Mouse (Mus musculus): ENCODE results near the gene Lce1j. TPM values are rescaled to one million over a fixed set of nuclear protein-coding genes. Genes with fewer than 3 reads are reported as not detected.
"Not testable (repeated sequence)": the region's sequence is repeated elsewhere in the genome, so short reads cannot be mapped to it uniquely, and the experiment has no call there.

Gene Lce1j
- polyA plus RNA-seq (2017; shearing (Covaris generic)): not detected

DNA sequence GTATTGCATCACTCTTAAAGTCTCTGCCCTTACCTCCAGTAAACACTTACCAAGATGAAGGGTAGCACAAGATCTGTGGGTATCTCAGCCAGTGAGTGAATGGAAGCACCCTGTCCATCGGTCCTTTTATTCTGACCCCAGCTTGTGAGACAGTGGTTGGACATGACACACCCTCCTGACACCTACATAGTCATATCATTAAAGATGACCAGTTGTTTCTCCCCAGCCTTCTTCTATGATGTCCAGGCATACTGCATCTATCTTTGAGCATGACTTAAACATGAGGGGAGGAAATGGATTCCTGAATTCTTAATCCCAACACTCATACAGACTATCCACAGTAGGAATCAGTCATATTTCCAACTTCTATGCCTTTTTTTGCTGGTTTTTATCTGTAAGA, at the start of gene Lce1j:
Lce1j (minus strand) TSS at position 101 of the 400 bp plus-strand sequence.
- no peak for ATAC-seq

DNA sequence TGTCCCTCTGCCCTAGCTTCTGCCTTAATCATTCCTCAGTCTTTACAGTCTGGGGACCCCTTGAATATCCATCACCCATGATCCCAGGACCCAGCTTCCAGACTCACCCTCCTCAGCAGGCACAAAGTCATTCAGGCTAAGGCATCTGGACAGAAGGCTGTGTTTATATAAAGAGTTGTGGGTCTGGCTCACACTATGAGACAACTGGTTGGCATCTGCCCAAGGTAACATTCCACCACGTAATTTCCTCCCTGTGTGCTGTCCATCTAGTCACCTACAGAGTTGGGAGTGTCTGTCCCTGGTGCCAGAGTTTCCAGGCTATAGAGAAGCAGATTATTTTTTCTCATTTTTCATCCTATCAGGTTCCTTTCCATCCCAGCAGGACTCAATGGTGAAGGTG, 36.8 kb upstream of the Lce1j start, which contains the start of gene Kprp:
Kprp (minus strand) TSS at position 140 of the 400 bp plus-strand sequence.
- ATAC-seq: no peak

DNA sequence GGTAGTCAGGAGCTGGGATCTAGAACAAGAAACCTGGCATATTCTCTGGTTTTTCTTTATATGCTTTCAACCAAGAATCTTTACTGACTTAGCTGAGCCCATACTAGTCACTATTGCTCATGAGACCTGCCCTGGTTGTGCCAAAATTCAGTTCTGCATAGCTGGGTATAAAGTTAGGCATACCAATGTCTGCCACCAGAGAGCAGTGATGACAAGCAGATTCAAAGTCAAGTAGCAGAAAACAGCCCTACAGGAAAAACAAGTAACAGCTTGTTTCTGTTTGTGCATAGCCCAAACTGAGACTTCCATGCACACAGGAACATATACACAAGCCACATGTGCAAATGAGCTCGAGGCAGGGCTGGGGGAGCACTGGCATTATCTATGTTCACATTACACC, 35.5 kb upstream of the Lce1j start:
- ATAC-seq: no peak

DNA sequence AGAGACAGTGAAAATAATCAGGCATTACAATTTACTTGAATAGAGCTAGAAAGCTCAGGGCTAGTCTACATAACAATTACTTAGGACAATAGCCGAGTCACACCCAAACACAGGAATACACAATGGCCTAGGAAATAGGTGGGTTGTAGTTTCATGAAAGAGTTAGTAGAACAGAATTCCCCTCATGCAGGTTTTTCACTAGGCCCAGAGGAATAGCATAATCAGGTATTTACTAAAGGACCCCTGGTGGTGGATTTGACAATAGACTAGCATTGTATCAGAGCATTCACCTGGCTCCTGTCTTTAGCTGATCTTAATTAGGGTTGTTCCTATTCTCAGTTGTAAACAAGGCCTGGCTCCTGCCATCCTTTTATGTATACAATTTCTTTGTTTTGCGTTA, 25.7 kb upstream of the Lce1j start:
- not testable (repeated sequence) for ATAC-seq

DNA sequence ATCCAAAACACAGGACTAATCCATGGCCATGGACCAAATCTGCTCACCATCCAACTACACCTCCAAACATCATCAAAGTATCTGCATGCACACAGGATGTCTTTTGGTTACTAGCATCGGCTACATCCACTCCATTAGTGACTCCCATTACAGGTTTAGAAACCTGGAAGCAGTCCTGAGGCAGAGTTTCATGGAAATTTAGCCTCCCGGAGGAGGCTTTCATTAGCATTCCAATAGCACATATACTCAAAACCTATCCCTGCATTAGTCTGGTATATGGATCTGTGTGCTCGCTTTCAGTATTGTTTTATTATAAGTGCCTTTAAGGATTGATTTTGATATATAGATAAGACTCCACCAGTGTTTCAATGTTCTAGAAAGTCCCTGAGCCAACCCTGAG, 25.3 kb upstream of the Lce1j start:
- ATAC-seq: no peak

DNA sequence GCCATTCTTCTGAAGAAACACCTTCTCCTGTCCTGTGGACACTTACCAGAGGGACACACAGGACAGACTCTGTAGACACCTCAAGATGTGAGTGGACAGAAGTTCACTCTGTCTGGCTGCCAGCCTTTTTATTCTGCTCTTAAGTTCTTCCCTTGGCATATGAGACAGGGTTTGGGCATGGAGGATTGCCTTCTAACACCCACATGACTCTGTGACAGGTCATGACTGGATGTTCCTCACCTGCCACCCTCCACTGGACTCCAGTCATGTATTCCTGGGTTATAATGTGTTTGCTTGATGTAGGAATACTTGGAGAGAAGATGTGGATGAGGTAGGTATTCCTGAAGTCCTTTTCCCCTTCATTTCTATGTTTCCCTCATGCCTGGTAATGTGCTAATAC, 17.5 kb upstream of the Lce1j start, which contains the start of gene Lce1k:
Lce1k (minus strand) TSS at position 101 of the 400 bp plus-strand sequence.
- no peak for ATAC-seq

DNA sequence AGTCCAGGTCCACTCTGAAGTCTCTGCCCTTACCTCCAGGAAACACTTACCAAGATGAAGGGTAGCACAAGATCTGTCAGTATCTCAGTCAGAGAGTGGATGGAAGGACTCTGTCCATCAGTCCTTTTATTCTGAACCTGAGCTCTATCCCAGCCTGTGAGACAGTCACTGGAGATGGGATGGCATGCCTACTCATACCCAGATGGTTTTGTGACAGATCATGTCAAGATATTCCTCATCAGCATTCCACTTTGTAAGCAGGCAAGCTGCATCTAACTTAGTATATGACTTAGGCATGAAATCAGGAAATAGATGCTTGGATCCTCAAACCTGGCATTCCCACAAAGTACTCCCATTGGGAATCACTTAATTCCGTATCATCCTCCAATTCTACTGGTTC, 11.5 kb downstream of the Lce1j start, which contains the start of gene Lce1i:
Lce1i (minus strand) TSS at position 101 of the 400 bp plus-strand sequence.
- no peak for ATAC-seq

DNA sequence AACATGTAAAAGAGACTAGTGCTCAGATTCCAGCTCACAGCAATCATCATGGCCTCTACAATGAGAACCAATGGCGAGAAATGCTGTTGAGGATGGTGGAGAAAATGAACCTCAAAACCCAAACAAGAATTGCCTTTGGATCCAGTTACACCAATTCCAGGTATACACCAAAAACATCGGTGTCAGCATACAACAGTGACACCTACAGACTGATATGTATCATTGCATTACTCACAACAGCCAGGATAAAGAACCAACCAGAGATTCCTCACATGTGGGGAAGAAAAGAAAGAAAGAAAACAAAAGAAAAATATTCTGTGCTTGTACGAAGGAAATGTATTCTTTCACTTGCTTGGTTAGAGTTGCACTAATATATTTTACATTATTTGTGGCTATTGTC, 18.7 kb downstream of the Lce1j start:
- no peak for ATAC-seq

DNA sequence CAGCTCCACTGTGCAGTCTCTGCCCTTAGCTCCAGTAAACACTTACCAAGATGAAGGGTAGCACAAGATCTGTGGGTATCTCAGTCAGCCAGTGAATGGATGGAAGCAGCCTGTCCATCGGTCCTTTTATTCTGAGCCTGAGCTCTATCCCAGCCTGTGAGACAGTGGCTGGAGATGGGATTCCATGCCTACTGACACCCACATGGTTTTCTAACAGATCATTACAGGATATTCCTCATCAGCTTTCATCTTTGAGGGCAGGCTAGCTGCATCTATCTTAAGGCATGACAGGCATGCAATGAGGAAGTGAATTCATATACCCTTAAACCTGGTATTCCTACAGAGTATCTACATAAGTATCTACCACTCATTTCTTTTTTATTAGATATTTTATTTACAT, 25.3 kb downstream of the Lce1j start, which contains the start of gene Lce1h:
Lce1h (minus strand) TSS at position 101 of the 400 bp plus-strand sequence.
- ATAC-seq: no peak

DNA sequence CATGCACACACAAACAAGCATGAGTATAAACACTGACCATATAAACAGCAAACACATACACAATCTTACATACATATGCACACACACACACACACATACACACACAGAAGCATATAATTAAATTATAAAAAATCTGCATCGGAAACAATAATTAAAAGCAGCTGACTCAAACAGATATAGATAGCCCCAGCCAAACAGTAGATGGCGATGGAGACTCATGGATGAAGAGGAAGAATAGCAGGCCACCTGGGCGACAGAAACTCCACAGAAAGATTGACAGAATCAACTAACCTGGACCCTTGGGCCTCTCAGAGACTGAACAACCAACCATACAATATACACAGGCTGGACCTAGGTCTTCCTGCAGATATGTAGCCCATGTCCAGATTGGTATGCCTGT, 37.1 kb downstream of the Lce1j start:
- no peak for ATAC-seq

DNA sequence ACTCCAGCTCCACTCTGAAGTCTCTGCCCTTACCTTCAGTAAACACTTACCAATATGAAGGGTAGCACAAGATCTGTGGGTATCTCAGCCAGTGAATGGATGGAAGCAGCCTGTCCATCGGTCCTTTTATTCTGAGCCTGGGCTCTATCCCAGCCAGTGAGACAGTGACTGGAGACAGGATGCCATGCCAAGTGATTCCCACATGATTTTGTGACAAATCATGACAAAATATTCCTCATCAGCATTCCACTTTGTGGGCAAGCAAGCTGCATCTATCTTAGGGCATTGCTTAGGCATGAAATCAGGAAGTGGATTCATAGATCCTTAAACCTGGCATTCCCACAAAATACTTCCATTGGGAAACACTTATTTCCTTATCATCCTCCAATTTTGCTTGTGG, 38.1 kb downstream of the Lce1j start, which contains the start of gene Lce1g:
Lce1g (minus strand) TSS at position 101 of the 400 bp plus-strand sequence.
- ATAC-seq: no peak

DNA sequence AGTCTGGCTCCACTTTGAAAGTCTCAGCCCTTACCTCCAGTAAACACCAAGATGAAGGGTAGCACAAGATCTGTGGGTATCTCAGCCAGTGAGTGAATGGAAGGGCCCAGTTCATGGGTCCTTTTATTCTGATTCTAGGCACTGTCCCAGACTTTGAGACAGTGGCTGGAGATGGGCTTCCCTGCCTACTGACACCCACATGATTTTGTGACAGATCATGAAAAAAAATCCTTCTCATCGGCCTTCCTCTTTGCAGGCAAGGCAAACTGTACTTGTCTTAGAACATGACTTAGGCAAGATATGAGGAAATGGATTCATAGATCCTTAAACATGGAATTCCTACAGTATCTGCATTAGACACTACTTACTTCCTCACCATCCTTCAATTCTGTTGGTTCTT, 51.3 kb downstream of the Lce1j start, which contains the start of gene Gm38119:
Gm38119 (minus strand) TSS at position 101 of the 400 bp plus-strand sequence.
- no peak for ATAC-seq

Other genes starting within 250 kb of the Lce1j start
- not detected for gene Ivl, start 216.8 kb downstream of the Lce1j start, polyA plus RNA-seq (2017; shearing (Covaris generic))
- not detected for gene Smcp, start 201.5 kb downstream of the Lce1j start, polyA plus RNA-seq (2017; shearing (Covaris generic))
- gene 2210017I01Rik, start 183.0 kb downstream of the Lce1j start, polyA plus RNA-seq (2017; shearing (Covaris generic)): not detected
- not detected for gene Lce6a, start 168.9 kb downstream of the Lce1j start, polyA plus RNA-seq (2017; shearing (Covaris generic))
- gene Lce1a1, start 142.2 kb downstream of the Lce1j start, polyA plus RNA-seq (2017; shearing (Covaris generic)): not detected
- gene Lce1b, start 133.6 kb downstream of the Lce1j start, polyA plus RNA-seq (2017; shearing (Covaris generic)): not detected
- gene Lce1a2, start 120.2 kb downstream of the Lce1j start, polyA plus RNA-seq (2017; shearing (Covaris generic)): not detected
- not detected for gene Lce1c, start 111.3 kb downstream of the Lce1j start, polyA plus RNA-seq (2017; shearing (Covaris generic))
- not detected for gene Lce1d, start 103.3 kb downstream of the Lce1j start, polyA plus RNA-seq (2017; shearing (Covaris generic))
- gene Lce1e, start 81.4 kb downstream of the Lce1j start, polyA plus RNA-seq (2017; shearing (Covaris generic)): not detected
- gene Lce1f, start 70.2 kb downstream of the Lce1j start, polyA plus RNA-seq (2017; shearing (Covaris generic)): not detected
- gene Gm38119, start 51.4 kb downstream of the Lce1j start, polyA plus RNA-seq (2017; shearing (Covaris generic)): not detected
- not detected for gene Lce1g, start 38.2 kb downstream of the Lce1j start, polyA plus RNA-seq (2017; shearing (Covaris generic))
- gene Lce1h, start 25.4 kb downstream of the Lce1j start, polyA plus RNA-seq (2017; shearing (Covaris generic)): not detected
- gene Lce1i, start 11.6 kb downstream of the Lce1j start, polyA plus RNA-seq (2017; shearing (Covaris generic)): not detected
- not detected for gene Lce1k, start 17.4 kb upstream of the Lce1j start, polyA plus RNA-seq (2017; shearing (Covaris generic))
- not detected for gene Kprp, start 36.7 kb upstream of the Lce1j start, polyA plus RNA-seq (2017; shearing (Covaris generic))
- gene Lce1l, start 60.8 kb upstream of the Lce1j start, polyA plus RNA-seq (2017; shearing (Covaris generic)): not detected
- gene 2310050C09Rik, start 79.7 kb upstream of the Lce1j start, polyA plus RNA-seq (2017; shearing (Covaris generic)): not detected
- gene Lce3a, start 135.7 kb upstream of the Lce1j start, polyA plus RNA-seq (2017; shearing (Covaris generic)): not detected
- not detected for gene Lce3b, start 142.5 kb upstream of the Lce1j start, polyA plus RNA-seq (2017; shearing (Covaris generic))
- not detected for gene Lce3c, start 154.0 kb upstream of the Lce1j start, polyA plus RNA-seq (2017; shearing (Covaris generic))
- not detected for gene Lce3d, start 166.9 kb upstream of the Lce1j start, polyA plus RNA-seq (2017; shearing (Covaris generic))
- not detected for gene Lce3e, start 176.5 kb upstream of the Lce1j start, polyA plus RNA-seq (2017; shearing (Covaris generic))
- gene Lce3f, start 201.7 kb upstream of the Lce1j start, polyA plus RNA-seq (2017; shearing (Covaris generic)): not detected
- not detected for gene Crct1, start 225.2 kb upstream of the Lce1j start, polyA plus RNA-seq (2017; shearing (Covaris generic))
- not detected for gene Lce1m, start 228.5 kb upstream of the Lce1j start, polyA plus RNA-seq (2017; shearing (Covaris generic))

Data from CD4-positive, CD25-positive, alpha-beta regulatory T cell, adult 4 months (primary cell).